Mouse (Mus musculus) C2C12 (cell line): ENCODE data around the gene Ccdc125.

ENCODE experiments used
- CEBPB ChIP-seq: IDR thresholded peaks from one replicate; pipeline ENCODE4 v1.6.1; 2011; ENCODE audit warnings: low read depth, mild to moderate bottlenecking, control low read depth, moderate library complexity
- CTCF ChIP-seq: IDR thresholded peaks from one replicate; pipeline ENCODE4 v1.5.1; 2011; ENCODE audit not compliant: control insufficient read depth, insufficient read depth, insufficient read length
- FOSL1 ChIP-seq: IDR thresholded peaks from one replicate; pipeline ENCODE4 v1.8.0; 2011; ENCODE audit warnings: mild to moderate bottlenecking, low read length; ENCODE audit not compliant: poor library complexity, insufficient read depth, severe bottlenecking
- MAX ChIP-seq: IDR thresholded peaks from one replicate; pipeline ENCODE4 v1.6.1; 2011; ENCODE audit warnings: mild to moderate bottlenecking, control low read depth
- MYOD1 ChIP-seq: IDR thresholded peaks from one replicate; pipeline ENCODE4 v1.6.1; 2011; ENCODE audit warnings: low read depth; ENCODE audit not compliant: control insufficient read depth, insufficient read length
- MYOG ChIP-seq: IDR thresholded peaks from one replicate; pipeline ENCODE4 v1.6.1; 2011; ENCODE audit not compliant: control insufficient read depth, insufficient read length; ENCODE audit errors: extremely low read depth
- USF1 ChIP-seq: IDR thresholded peaks from one replicate; pipeline ENCODE4 v1.6.1; 2011; ENCODE audit warnings: low read depth, mild to moderate bottlenecking, control low read depth, moderate library complexity

DNA sequence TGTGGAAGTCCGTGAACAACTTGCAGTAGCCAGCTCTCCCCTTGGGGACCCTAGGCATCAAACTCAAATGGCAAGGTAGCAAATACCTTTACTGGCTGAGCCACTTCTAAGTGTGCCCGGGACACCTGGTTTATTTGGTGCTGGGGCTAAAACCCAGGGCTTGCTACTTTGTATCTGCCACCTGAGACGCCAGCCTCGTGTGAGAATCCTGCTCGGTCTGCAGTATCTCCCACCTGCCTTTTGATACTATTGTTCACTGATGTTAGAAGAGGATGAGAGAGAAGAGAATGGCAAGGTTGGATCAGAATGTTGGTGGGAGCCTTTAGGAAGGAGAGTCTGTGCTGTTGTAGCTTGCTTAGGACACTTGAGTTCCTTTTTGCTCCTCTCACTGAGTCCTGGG lies 11.4 kb upstream of the Ccdc125 start:
- no peak for TF ChIP-seq CTCF
- no peak for TF ChIP-seq MYOG
- TF ChIP-seq MAX: no peak
- no peak for TF ChIP-seq USF1
- TF ChIP-seq CEBPB: no peak
- TF ChIP-seq FOSL1: no peak
- TF ChIP-seq MYOD1: no peak
